Mouse (Mus musculus) hindbrain, embryonic 13.5 days (tissue): Measurements from ENCODE around the gene Rab8b. TPM values are rescaled to one million over a fixed set of nuclear protein-coding genes. Genes with fewer than 3 reads are reported as not detected.
A peak's percentile ranks its signal among the peaks of the same experiment; 100 is the strongest.

ENCODE experiments used
- ATAC-seq: fragments of 200-750 bp; cut with Nextera tagmentation; 2 replicates; pipeline ENCODE4 v1.8.0; 2017; ENCODE audit warnings: moderate TSS enrichment; ENCODE audit not compliant: low FRiP score
- H3K27ac ChIP-seq: fragments of 300-500 bp; sonication (generic); 2 replicates; pipeline ENCODE4 v1.5.1; 2015; ENCODE audit warnings: inconsistent platforms, mild to moderate bottlenecking, moderate library complexity
- H3K27me3 ChIP-seq: fragments of 300-500 bp; sonication (generic); 2 replicates; pipeline ENCODE4 v1.6.1; 2015; ENCODE audit warnings: mild to moderate bottlenecking, inconsistent platforms
- H3K36me3 ChIP-seq: fragments of 300-500 bp; sonication (generic); 2 replicates; pipeline ENCODE4 v1.6.1; 2015; ENCODE audit warnings: mild to moderate bottlenecking, inconsistent platforms
- H3K4me1 ChIP-seq: fragments of 300-500 bp; sonication (generic); replicated peaks from 2 replicates; pipeline ENCODE4 v1.6.1; 2015; ENCODE audit warnings: inconsistent platforms
- H3K4me2 ChIP-seq: fragments of 300-500 bp; sonication (generic); 2 replicates; pipeline ENCODE4 v1.6.1; 2015; ENCODE audit warnings: inconsistent platforms, mild to moderate bottlenecking, moderate library complexity
- H3K4me3 ChIP-seq: fragments of 300-500 bp; sonication (generic); 2 replicates; pipeline ENCODE4 v1.5.1; 2015; ENCODE audit warnings: mild to moderate bottlenecking, inconsistent platforms
- H3K9ac ChIP-seq: fragments of 300-500 bp; sonication (generic); 2 replicates; pipeline ENCODE4 v1.6.1; 2015; ENCODE audit warnings: mild to moderate bottlenecking, inconsistent platforms
- H3K9me3 ChIP-seq: fragments of 300-500 bp; sonication (generic); 2 replicates; pipeline ENCODE4 v1.6.1; 2016; ENCODE audit warnings: inconsistent platforms
- WGBS: fragments of 180-500 bp; shearing (Covaris S2); methylation state at CpG from one replicate; pipeline ENCODE4 v1.1.7; 2015; 5-methylcytosine and 5-hydroxymethylcytosine counted together
- polyA plus RNA-seq: library from polyadenylated mRNA; unstranded; fragments of >200 nt; fragmentation: Nextera tagmentation; extraction: Ambion mirVana; gene quantifications from 2 replicates; pipeline ENCODE4 v1.2.1, GENCODE M21; 2015

The Rab8b gene
- polyA plus RNA-seq, 1 experiment from 2014 or later, result 38.4 TPM

DNA sequence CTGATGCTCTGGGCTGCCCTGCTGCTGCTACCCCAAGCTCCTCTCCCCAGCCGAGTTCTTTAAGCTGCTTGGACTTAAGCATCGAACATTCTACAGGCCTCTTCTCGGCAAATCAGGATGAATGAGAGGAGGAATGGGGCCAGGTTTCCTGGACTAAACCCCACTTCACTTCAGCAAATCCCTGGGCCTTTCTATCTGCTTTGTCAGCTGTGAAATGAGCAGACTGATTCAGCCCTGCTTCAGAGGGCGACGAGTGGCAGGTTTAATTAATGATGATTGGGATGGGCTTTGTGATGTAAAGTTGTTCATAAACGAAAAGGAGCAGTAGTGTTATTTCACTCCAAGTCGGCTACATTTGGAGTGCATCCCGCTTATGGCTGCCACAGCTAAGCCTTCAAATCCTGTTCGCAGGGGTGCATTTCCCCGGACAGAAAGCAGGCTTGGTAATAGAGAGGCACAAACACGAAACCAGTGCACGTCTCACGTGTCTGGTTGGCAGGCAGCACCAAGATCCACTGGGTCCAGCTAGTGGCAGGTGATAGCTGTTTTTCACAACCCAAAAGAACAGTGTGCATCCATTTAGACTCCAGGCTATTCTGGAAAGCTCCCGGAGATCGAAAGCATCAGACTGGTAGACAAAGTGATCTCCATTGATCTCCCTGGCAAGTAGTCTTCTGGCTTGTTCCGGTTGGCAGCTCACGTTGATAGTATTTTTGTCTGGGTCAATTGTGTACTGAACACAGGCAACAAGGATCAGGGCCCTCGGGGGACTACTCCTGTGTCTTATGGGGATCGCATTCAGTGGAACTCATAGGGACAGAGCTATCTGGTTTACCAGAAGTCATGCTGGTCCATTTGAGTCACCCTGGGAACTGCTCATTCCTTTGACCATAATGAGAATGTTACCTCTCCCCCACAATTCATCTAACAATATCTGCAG is 14.7 kb upstream of the Rab8b start:
- 28% methylated on average over 19 of the region's 19 CpGs for WGBS
- ATAC-seq, result peak; percentile 64
- 0 out of 2 replicates have a peak overlapping the region, but pooled peaks have one; percentile 31 for H3K9ac ChIP-seq
- H3K4me1 ChIP-seq, result peaks cover 28% of the 10 kb centered on the region
- no peaks in the 10 kb centered on the region for H3K27me3 ChIP-seq
- peak overlapping the region; percentile 73 for H3K27ac ChIP-seq
- peak overlapping the region; percentile 18 for H3K4me2 ChIP-seq
- H3K4me3 ChIP-seq, result no peak overlapping the region
- H3K9me3 ChIP-seq, result no peaks in the 10 kb centered on the region
- H3K36me3 ChIP-seq, result no peaks in the 10 kb centered on the region

DNA sequence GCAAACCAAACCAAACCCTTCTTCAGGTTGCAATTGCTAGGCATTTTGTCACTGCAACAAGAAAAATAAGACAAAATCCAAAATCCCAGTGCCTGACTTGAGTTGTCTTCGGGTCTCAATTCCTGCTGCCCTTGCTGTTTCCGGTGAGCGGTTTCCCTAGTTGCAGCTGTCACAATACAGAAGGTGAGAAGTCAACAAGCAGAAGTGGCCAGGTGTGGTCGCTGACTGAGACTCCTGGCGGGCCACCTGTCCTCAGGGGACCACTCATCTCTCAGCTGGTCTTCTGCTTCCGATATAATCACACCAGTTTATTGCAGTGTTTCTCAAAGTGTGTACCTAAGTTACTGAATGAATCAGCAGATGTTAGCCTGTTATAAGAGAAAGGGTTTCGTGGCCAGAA is 10.9 kb upstream of the Rab8b start:
- Histone ChIP-seq H3K4me1 (peaks cover 22% of the 10 kb centered on the region), H3K27ac (no peak overlapping the region), H3K9me3 (no peaks in the 10 kb centered on the region), H3K4me3 (no peak overlapping the region), H3K9ac (no peak overlapping the region), H3K4me2 (no peak overlapping the region), H3K27me3 (no peaks in the 10 kb centered on the region), H3K36me3 (no peaks in the 10 kb centered on the region)
- ATAC-seq, result no peak
- WGBS, result 72% methylated on average over 7 of the region's 7 CpGs

- no peak for ATAC-seq
- Histone ChIP-seq H3K9ac (no peak overlapping the region), H3K36me3 (no peaks in the 10 kb centered on the region), H3K27me3 (no peaks in the 10 kb centered on the region), H3K4me2 (no peak overlapping the region), H3K9me3 (no peaks in the 10 kb centered on the region), H3K4me3 (no peak overlapping the region), H3K27ac (no peak overlapping the region), H3K4me1 (0 out of 2 replicates have a peak, but pooled peaks cover under 1% of the 10 kb centered on the region)
- WGBS, result 61% methylated on average over 8 of the region's 8 CpGs
Observed at GRCm38 (mm10) chr9:66927696-66928402, 8.4 kb upstream of the Rab8b start.

- Histone ChIP-seq H3K27me3 (no peaks in the 10 kb centered on the region), H3K9me3 (no peaks in the 10 kb centered on the region), H3K36me3 (no peaks in the 10 kb centered on the region), H3K4me1 (no peaks in the 10 kb centered on the region), H3K4me3 (no peak overlapping the region), H3K4me2 (no peak overlapping the region), H3K27ac (no peak overlapping the region), H3K9ac (no peak overlapping the region)
- 80% methylated on average over 3 of the region's 3 CpGs for WGBS
- no peak for ATAC-seq
Observed at GRCm38 (mm10) chr9:66925853-66926252, 6.4 kb upstream of the Rab8b start.

DNA sequence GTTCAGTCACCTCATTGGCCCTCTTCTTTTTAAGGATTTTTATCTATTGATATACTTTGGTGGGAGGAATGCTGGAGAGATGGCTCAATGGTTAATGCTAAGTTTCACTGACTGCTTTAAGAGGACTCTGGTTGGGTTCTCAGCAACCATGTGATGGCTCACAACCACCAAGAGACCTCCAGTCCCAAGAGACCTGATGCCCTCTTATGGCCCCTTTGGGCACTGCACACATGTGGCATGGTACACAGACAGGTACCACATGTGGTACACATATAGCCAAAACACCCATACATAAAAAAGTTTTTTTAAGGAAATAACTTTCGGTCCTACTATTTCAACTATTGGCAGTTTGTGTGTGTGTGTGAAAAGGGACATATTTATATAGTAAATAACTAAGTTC is 2.6 kb upstream of the Rab8b start:
- no peaks in the 10 kb centered on the region for H3K36me3 ChIP-seq
- H3K9ac ChIP-seq, result no peak overlapping the region
- no peak overlapping the region for H3K4me2 ChIP-seq
- H3K9me3 ChIP-seq, result no peaks in the 10 kb centered on the region
- no peak overlapping the region for H3K27ac ChIP-seq
- ATAC-seq, result no peak
- no peak overlapping the region for H3K4me3 ChIP-seq
- peaks cover 15% of the 10 kb centered on the region for H3K4me1 ChIP-seq
- 97% methylated on average over 1 of the region's 1 CpGs for WGBS
- no peaks in the 10 kb centered on the region for H3K27me3 ChIP-seq

- H3K27ac ChIP-seq, result no peak overlapping the region
- H3K36me3 ChIP-seq, result no peaks in the 10 kb centered on the region
- H3K4me3 ChIP-seq, result no peak overlapping the region
- no peaks in the 10 kb centered on the region for H3K9me3 ChIP-seq
- 11% methylated on average over 6 of the region's 6 CpGs for WGBS
- peaks cover 25% of the 10 kb centered on the region for H3K4me1 ChIP-seq
- H3K4me2 ChIP-seq, result peak overlapping the region; percentile 74
- H3K27me3 ChIP-seq, result no peaks in the 10 kb centered on the region
- H3K9ac ChIP-seq, result no peak overlapping the region
- no peak for ATAC-seq
Observed at GRCm38 (mm10) chr9:66920488-66921279, 1.2 kb upstream of the Rab8b start.

DNA sequence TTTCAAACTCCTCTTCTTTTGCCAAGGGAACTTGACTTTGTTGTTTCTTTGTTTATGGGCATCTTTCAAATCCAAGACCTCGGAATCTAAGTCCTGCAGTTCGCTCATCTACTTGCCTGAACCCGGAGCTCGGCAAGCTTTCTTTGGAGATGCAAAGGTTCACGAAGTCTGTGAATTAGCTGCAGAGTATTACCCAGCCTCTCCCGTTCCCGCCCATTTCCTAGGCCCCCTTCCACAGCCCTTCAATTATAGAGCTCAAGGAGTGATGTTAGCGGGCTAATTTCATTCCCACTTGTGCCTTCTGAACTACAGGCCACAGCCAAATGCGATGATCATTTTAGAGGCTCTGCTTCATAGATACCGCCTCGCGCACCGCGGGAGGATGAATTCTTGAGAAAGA is 494 bp upstream of the Rab8b start:
- H3K4me2 ChIP-seq, result peak overlapping the region; percentile 74
- ATAC-seq, result peak; percentile 57
- no peaks in the 10 kb centered on the region for H3K36me3 ChIP-seq
- no peaks in the 10 kb centered on the region for H3K27me3 ChIP-seq
- H3K9me3 ChIP-seq, result no peaks in the 10 kb centered on the region
- H3K9ac ChIP-seq, result peak overlapping the region; percentile 70
- whole genome bisulfite sequencing, result under 1% methylated on average over 14 of the region's 14 CpGs
- H3K4me1 ChIP-seq, result peaks cover 31% of the 10 kb centered on the region
- peak overlapping the region; percentile 87 for H3K4me3 ChIP-seq
- H3K27ac ChIP-seq, result peak overlapping the region; percentile 82

- H3K4me2 ChIP-seq, result peak overlapping the region; percentile 74
- H3K9me3 ChIP-seq, result no peaks in the 10 kb centered on the region
- H3K27me3 ChIP-seq, result no peaks in the 10 kb centered on the region
- H3K36me3 ChIP-seq, result no peaks in the 10 kb centered on the region
- peak overlapping the region; percentile 91 for H3K9ac ChIP-seq
- peak overlapping the region; percentile 94 for H3K27ac ChIP-seq
- no peak for ATAC-seq
- H3K4me3 ChIP-seq, result peak overlapping the region; percentile 87
- WGBS, result 3% methylated on average over 27 of the region's 27 CpGs
- H3K4me1 ChIP-seq, result peaks cover 40% of the 10 kb centered on the region
Observed at GRCm38 (mm10) chr9:66918672-66919330, 686 bp downstream of the Rab8b start.

- Histone ChIP-seq H3K4me2 (peak overlapping the region; percentile 74), H3K4me3 (peak overlapping the region; percentile 87), H3K4me1 (peaks cover 47% of the 10 kb centered on the region), H3K27me3 (no peaks in the 10 kb centered on the region), H3K27ac (no peak overlapping the region), H3K9ac (no peak overlapping the region), H3K9me3 (no peaks in the 10 kb centered on the region), H3K36me3 (no peaks in the 10 kb centered on the region)
- ATAC-seq, result no peak
- WGBS, result 67% methylated on average over 1 of the region's 1 CpGs
Observed at GRCm38 (mm10) chr9:66917892-66918255, 1.6 kb downstream of the Rab8b start.

DNA sequence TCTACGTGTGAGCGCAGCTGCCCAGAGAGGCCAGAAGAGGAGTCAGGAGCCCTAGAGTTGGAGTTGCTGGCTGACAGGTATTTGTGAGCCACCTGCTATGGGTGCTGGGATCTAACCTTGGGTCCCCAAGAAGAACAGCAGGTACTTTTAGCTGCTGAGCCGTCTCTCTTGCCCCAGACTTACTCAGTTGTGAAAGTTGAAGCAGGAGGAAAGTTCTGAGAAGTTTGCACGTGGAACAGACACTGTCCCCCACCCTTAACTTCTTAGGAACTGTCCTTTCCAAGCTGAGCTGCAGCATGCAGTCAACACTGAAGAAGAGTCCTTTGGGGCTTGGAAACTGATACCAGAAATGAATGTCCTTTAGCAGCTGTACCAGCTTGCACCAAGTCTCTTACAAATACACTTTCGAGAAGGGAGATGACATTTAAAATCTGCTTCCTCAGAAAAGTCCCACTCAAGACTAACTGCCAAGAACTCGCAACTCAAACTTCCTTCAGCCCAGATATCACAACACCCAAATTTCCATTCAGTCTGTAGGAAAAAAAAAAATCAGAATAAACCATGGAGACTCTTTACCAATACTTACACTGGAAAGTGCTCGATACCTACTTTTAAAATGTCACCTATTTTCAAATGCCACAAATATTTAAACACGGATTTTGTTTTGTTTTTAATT is 2.1 kb downstream of the Rab8b start:
- Histone ChIP-seq H3K4me1 (peaks cover 52% of the 10 kb centered on the region), H3K27me3 (no peaks in the 10 kb centered on the region), H3K4me3 (no peak overlapping the region; the same call in 1 of the 2 replicates), H3K4me2 (peak overlapping the region; percentile 13), H3K36me3 (no peaks in the 10 kb centered on the region), H3K27ac (no peak overlapping the region), H3K9me3 (no peaks in the 10 kb centered on the region), H3K9ac (no peak overlapping the region)
- 90% methylated on average over 8 of the region's 8 CpGs for WGBS
- ATAC-seq, result no peak
